Mouse (Mus musculus): ENCODE measurements at regions not wholly inside any gene's neighbourhood (a gene's known extent, or its start where the extent isn't known, plus 50 kb on each side); places are given as distances from the start of the nearest gene placed in this dataset.

DNA sequence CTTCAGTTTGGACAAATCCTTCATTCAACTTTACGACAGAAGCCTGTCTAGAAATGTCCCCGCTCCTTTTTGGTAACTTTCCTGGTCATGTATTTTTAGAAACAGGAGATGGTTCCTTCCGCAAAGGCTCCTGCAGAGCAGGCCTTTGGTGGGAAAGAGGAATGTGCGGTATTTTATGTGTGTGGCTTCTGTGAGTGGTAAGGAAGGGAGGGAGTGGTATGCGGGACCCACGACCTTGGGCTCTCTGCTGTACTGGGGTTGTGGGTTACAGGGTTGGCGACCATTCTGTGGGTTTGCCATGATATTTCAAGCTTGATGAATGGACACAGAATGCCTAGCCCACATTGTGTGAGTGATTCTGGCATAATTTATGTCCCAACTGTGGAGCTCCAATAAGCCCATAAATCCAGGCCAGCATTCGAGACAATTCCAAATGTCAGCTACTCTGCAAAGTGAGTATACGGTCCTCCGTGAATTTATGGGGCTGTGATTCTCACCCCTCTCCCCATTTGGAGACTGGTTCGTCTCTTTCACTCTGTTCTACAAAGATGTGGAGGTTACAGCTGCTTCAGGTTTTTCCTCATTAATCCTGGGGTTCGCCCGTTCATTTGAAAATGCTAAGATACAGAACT lies 109.3 kb upstream of the Rxfp2 start:
- no peak for TF ChIP-seq POLR2A (IDR thresholded peaks at IDR 0.05; ENCODE audit: control insufficient read depth, extremely low read depth, insufficient read depth, low read length, poor library complexity)
- no peak for TF ChIP-seq CTCF (IDR thresholded peaks at IDR 0.05; ENCODE audit: borderline replicate concordance, control insufficient read depth, extremely low read depth, insufficient read depth, low read length, poor library complexity)
